Mouse (Mus musculus) limb, embryonic 14.5 days (tissue): ENCODE results near the gene Ntpcr. TPM values are rescaled to one million over a fixed set of nuclear protein-coding genes. Genes with fewer than 3 reads are reported as not detected.

Experiments used
- ATAC-seq: fragments of 200-750 bp; cut with Nextera tagmentation; 2 replicates; pipeline ENCODE4 v1.8.0; 2017; ENCODE audit warnings: low read depth, moderate number of reproducible peaks, moderate TSS enrichment; ENCODE audit not compliant: low FRiP score
- DNase-seq: peaks from one replicate; pipeline ENCODE4 v3.0.0-alpha.2; 2015; ENCODE audit warnings: low spot score
- H3K27ac ChIP-seq: fragments of 300-500 bp; sonication (generic); replicated peaks from 2 replicates; pipeline ENCODE4 v1.5.1; 2014; ENCODE audit warnings: low read depth, mild to moderate bottlenecking, low read length, moderate library complexity, mixed read lengths
- H3K27me3 ChIP-seq: fragments of 300-500 bp; sonication (generic); 2 replicates; pipeline ENCODE4 v1.6.1; 2014; ENCODE audit warnings: low read length, mixed read lengths; ENCODE audit not compliant: control insufficient read depth, insufficient read depth
- H3K36me3 ChIP-seq: fragments of 300-500 bp; sonication (generic); 2 replicates; pipeline ENCODE4 v1.6.1; 2014; ENCODE audit warnings: mild to moderate bottlenecking, low read length, moderate library complexity, mixed read lengths; ENCODE audit not compliant: control insufficient read depth, insufficient read depth
- H3K4me1 ChIP-seq: fragments of 300-500 bp; sonication (generic); 2 replicates; pipeline ENCODE4 v1.6.1; 2014; ENCODE audit warnings: antibody characterized with exemption, low read length, mixed read lengths; ENCODE audit not compliant: control insufficient read depth, insufficient read depth
- H3K4me2 ChIP-seq: fragments of 300-500 bp; sonication (generic); replicated peaks from 2 replicates; pipeline ENCODE4 v1.6.1; 2014; ENCODE audit warnings: low read depth, mild to moderate bottlenecking, low read length, moderate library complexity; ENCODE audit not compliant: severe bottlenecking
- H3K4me3 ChIP-seq: fragments of 300-500 bp; sonication (generic); replicated peaks from 2 replicates; pipeline ENCODE4 v1.5.1; 2014; ENCODE audit warnings: low read length
- H3K9ac ChIP-seq: fragments of 300-500 bp; sonication (generic); 2 replicates; pipeline ENCODE4 v1.6.1; 2014; ENCODE audit warnings: mild to moderate bottlenecking, low read depth, low read length, moderate library complexity; ENCODE audit not compliant: severe bottlenecking
- H3K9me3 ChIP-seq: fragments of 300-500 bp; sonication (generic); 2 replicates; pipeline ENCODE4 v1.6.1; 2016; ENCODE audit warnings: low read length; ENCODE audit not compliant: control insufficient read depth
- POLR2A ChIP-seq: fragments of 200-500 bp; IDR thresholded peaks from 2 replicates; pipeline ENCODE4 v1.8.0; 2012; ENCODE audit warnings: inconsistent platforms, mild to moderate bottlenecking, moderate library complexity, borderline replicate concordance; ENCODE audit not compliant: insufficient read depth, insufficient read length; ENCODE audit errors: extremely low read depth
- WGBS: fragments of 180-500 bp; shearing (Covaris S2); extraction: QIAGEN DNeasy Blood & Tissue Kit; methylation state at CpG from one replicate; pipeline ENCODE4 v1.1.7; 2014; 5-methylcytosine and 5-hydroxymethylcytosine counted together
- polyA plus RNA-seq, 2 experiments: library from polyadenylated mRNA; depleted of rRNA in 1 of 2; stranded (reverse) in 1 of 2; unstranded in 1 of 2; fragments of >200 nt; fragmentation: Nextera tagmentation in 1 of 2; extraction: Ambion mirVana in 1 of 2; gene quantifications; 2 replicates each; pipeline versions ENCODE4 v1.2.1 to v1.2.3; 2012 to 2014

Ntpcr gene
- polyA plus RNA-seq, 2 experiments = 39.0 to 45.3 TPM

DNA sequence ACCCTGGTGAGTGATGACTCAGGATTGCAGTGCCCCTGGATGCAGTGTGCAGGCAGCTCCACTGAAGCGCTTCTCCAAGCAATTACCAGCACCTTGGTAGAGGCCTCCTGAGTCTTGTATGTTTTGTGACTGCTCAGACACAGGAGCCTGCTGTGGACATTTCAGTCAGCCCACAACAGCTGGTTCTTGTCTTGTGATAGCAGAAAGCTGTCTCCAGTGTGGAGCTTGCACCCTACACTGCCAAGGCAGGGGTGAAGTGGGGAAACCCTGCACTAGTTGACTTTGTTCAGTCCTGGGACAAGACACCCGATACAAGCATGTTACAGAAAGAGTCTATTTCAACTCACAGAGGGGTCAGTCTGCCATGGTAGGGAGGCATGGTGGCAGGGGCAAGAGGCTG, 65.6 kb downstream of the Ntpcr start:
- TF ChIP-seq POLR2A = no peak
- Histone ChIP-seq H3K27ac (no peak overlapping the region), H3K4me2 (no peak overlapping the region), H3K36me3 (no peaks in the 10 kb centered on the region), H3K27me3 (no peaks in the 10 kb centered on the region), H3K4me3 (no peak overlapping the region), H3K9me3 (no peaks in the 10 kb centered on the region), H3K9ac (no peak overlapping the region), H3K4me1 (peaks cover 6% of the 10 kb centered on the region)
- 73% methylated on average over 2 of the region's 2 CpGs for WGBS
- ATAC-seq (no peak), DNase-seq (no peak)

DNA sequence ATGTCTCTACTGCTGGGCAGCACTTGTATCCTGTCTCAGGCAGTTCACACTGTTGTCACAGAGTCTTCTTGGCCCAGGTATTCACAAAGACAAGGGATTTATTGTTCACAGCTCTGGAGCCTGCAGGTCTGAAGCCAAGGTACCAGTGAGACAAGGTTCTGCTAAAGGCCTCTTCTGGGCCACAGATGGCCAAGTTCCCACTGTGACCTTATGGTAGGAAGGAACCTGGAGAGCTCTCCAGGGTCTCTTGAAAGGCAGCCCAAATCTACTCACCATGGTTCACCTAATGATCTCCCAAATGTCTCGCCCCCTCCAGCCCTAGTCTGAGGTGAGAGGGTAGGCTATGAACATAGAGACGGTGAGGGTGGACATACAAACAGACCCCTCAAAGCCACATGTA, 67.2 kb downstream of the Ntpcr start:
- Histone ChIP-seq H3K4me3 (no peak overlapping the region), H3K4me2 (no peak overlapping the region), H3K27me3 (no peaks in the 10 kb centered on the region), H3K36me3 (no peaks in the 10 kb centered on the region), H3K9ac (no peak overlapping the region), H3K9me3 (no peaks in the 10 kb centered on the region), H3K4me1 (no peaks in the 10 kb centered on the region), H3K27ac (no peak overlapping the region)
- ATAC-seq (no peak), DNase-seq (no peak)
- 85% methylated on average over 2 of the region's 2 CpGs for whole genome bisulfite sequencing
- TF ChIP-seq POLR2A = no peak

Other genes with a start within 250 kb of the Ntpcr start
- gene Sipa1l2, start 160.2 kb upstream of the Ntpcr start, polyA plus RNA-seq (2012; rRNA removed) = 21.6 and 24.8 TPM in 2 replicates
- gene Sipa1l2, start 160.2 kb upstream of the Ntpcr start, polyA plus RNA-seq (2014; fragmentation: Nextera tagmentation; extraction: Ambion mirVana) = 11.6 and 12.4 TPM in 2 replicates
- gene Map10, start 60.1 kb upstream of the Ntpcr start, polyA plus RNA-seq (2012; rRNA removed) = 3.4 and 3.6 TPM in 2 replicates
- 6.0 and 8.6 TPM in 2 replicates for gene Map10, start 60.1 kb upstream of the Ntpcr start, polyA plus RNA-seq (2014; fragmentation: Nextera tagmentation; extraction: Ambion mirVana)
- 0.33 and 0.42 TPM in 2 replicates for gene Pcnx2, start 168.4 kb downstream of the Ntpcr start, polyA plus RNA-seq (2012; rRNA removed)
- 0.15 and 0.39 TPM in 2 replicates for gene Pcnx2, start 168.4 kb downstream of the Ntpcr start, polyA plus RNA-seq (2014; fragmentation: Nextera tagmentation; extraction: Ambion mirVana)
- gene Map3k21, start 180.5 kb downstream of the Ntpcr start, polyA plus RNA-seq (2012; rRNA removed) = 0.47 TPM in 2 replicates
- 0.04 and 0.18 TPM in 2 replicates for gene Map3k21, start 180.5 kb downstream of the Ntpcr start, polyA plus RNA-seq (2014; fragmentation: Nextera tagmentation; extraction: Ambion mirVana)